Mouse (Mus musculus) forebrain, postnatal 0 days (tissue): Measurements from ENCODE around the gene Hist1h2aa. TPM values are rescaled to one million over a fixed set of nuclear protein-coding genes. Genes with fewer than 3 reads are reported as not detected.

Experiments
- ATAC-seq: fragments of 200-750 bp; cut with Nextera tagmentation; 2 replicates; pipeline ENCODE4 v1.8.0; 2017; ENCODE audit warnings: mild to moderate bottlenecking, moderate library complexity
- DNase-seq: peaks from one replicate; pipeline ENCODE4 v3.0.0-alpha.2; 2015
- H3K27ac ChIP-seq: fragments of 300-500 bp; sonication (generic); 2 replicates; pipeline ENCODE4 v1.5.1; 2014; ENCODE audit warnings: low read depth, mild to moderate bottlenecking, antibody characterized with exemption, low read length, moderate library complexity, mixed read lengths
- H3K27me3 ChIP-seq: fragments of 300-500 bp; sonication (generic); 2 replicates; pipeline ENCODE4 v1.6.1; 2014; ENCODE audit warnings: mild to moderate bottlenecking, low read length, mixed read lengths; ENCODE audit not compliant: insufficient read depth
- H3K36me3 ChIP-seq: fragments of 300-500 bp; sonication (generic); 2 replicates; pipeline ENCODE4 v1.6.1; 2014; ENCODE audit warnings: mild to moderate bottlenecking, moderate library complexity; ENCODE audit not compliant: insufficient read depth
- H3K4me1 ChIP-seq: fragments of 300-500 bp; sonication (generic); 2 replicates; pipeline ENCODE4 v1.6.1; 2014; ENCODE audit warnings: antibody characterized with exemption; ENCODE audit not compliant: insufficient read depth
- H3K4me2 ChIP-seq: fragments of 300-500 bp; sonication (generic); 2 replicates; pipeline ENCODE4 v1.6.1; 2014; ENCODE audit warnings: low read depth, mild to moderate bottlenecking, moderate library complexity
- H3K4me3 ChIP-seq: fragments of 300-500 bp; sonication (generic); 2 replicates; pipeline ENCODE4 v1.5.1; 2014; ENCODE audit warnings: low read depth, low read length, mixed read lengths
- H3K9ac ChIP-seq: fragments of 300-500 bp; sonication (generic); 2 replicates; pipeline ENCODE4 v1.6.1; 2014; ENCODE audit warnings: mild to moderate bottlenecking
- H3K9me3 ChIP-seq: fragments of 300-500 bp; sonication (generic); 2 replicates; pipeline ENCODE4 v1.6.1; 2016; ENCODE audit warnings: low read length
- CTCF ChIP-seq: sonication (generic); IDR thresholded peaks from 2 replicates; pipeline ENCODE4 v1.5.1; 2016; ENCODE audit warnings: antibody characterized with exemption, control low read depth, low read depth
- WGBS: fragments of 180-500 bp; shearing (Covaris S2); extraction: QIAGEN DNeasy Blood & Tissue Kit; methylation state at CpG from one replicate; pipeline ENCODE4 v1.1.7; 2014; 5-methylcytosine and 5-hydroxymethylcytosine counted together
- microRNA-seq, 2 experiments: library from miRNA; unstranded; fragments of <30 nt; microRNA quantifications; one replicate each; pipeline ENCODE4; 2016
- polyA plus RNA-seq: library from polyadenylated mRNA; unstranded; fragments of >200 nt; fragmentation: Nextera tagmentation; extraction: Ambion mirVana; gene quantifications from 2 replicates; pipeline ENCODE4 v1.2.1, GENCODE M21; 2015
- total RNA-seq: library from RNA; depleted of rRNA; stranded (reverse); fragments of >200 nt; gene quantifications from 2 replicates; pipeline ENCODE4 v1.2.3, GENCODE M21; 2014; rRNA removed

Hist1h2aa gene
- total and polyA plus RNA-seq, 2 experiments from 2014 or later: not detected

GRCm38 (mm10) chr13:23972271-23972670, 38.0 kb downstream of the Hist1h2aa start:
- Histone ChIP-seq H3K36me3 (no peaks in the 10 kb centered on the region), H3K27ac (no peak overlapping the region), H3K4me3 (no peak overlapping the region), H3K4me1 (0 out of 2 replicates have a peak, but pooled peaks cover 2% of the 10 kb centered on the region), H3K4me2 (no peak overlapping the region), H3K9me3 (no peaks in the 10 kb centered on the region), H3K9ac (no peak overlapping the region), H3K27me3 (no peaks in the 10 kb centered on the region)
- ATAC-seq (no peak; the same call in 1 of the 2 replicates), DNase-seq (no peak)
- TF ChIP-seq CTCF: no peak
- WGBS: 61% methylated on average over 5 of the region's 5 CpGs

Small RNAs within 50 kb of the gene (microRNA-seq; reads per million reads assigned to microRNA genes)
- 0 reads per million in 2 experiments for gene Gm44344

Other genes with a start within 250 kb of the Hist1h2aa start
- gene Hist1h1t, start 238.6 kb upstream of the Hist1h2aa start, total RNA-seq: 1.3 TPM in 1 of 2 replicates, not detected in the other
- not detected in 2 replicates for gene Hist1h1t, start 238.6 kb upstream of the Hist1h2aa start, polyA plus RNA-seq
- gene Hist1h4c, start 236.0 kb upstream of the Hist1h2aa start, total RNA-seq: 917 and 942 TPM in 2 replicates
- 2.3 and 5.0 TPM in 2 replicates for gene Hist1h4c, start 236.0 kb upstream of the Hist1h2aa start, polyA plus RNA-seq
- 2.5 and 3.6 TPM in 2 replicates for gene Hfe, start 223.6 kb upstream of the Hist1h2aa start, total RNA-seq
- gene Hfe, start 223.6 kb upstream of the Hist1h2aa start, polyA plus RNA-seq: 4.4 and 6.0 TPM in 2 replicates
- 475 and 498 TPM in 2 replicates for gene Hist1h1c, start 195.7 kb upstream of the Hist1h2aa start, total RNA-seq
- 24.0 and 26.3 TPM in 2 replicates for gene Hist1h1c, start 195.7 kb upstream of the Hist1h2aa start, polyA plus RNA-seq
- 294 and 301 TPM in 2 replicates for gene Hist1h3c, start 188.9 kb upstream of the Hist1h2aa start, total RNA-seq
- 0.84 TPM in 1 of 2 replicates, not detected in the other for gene Hist1h3c, start 188.9 kb upstream of the Hist1h2aa start, polyA plus RNA-seq
- 647 and 680 TPM in 2 replicates for gene Hist1h2bb, start 187.7 kb upstream of the Hist1h2aa start, total RNA-seq
- not detected in 2 replicates for gene Hist1h2bb, start 187.7 kb upstream of the Hist1h2aa start, polyA plus RNA-seq
- 305 and 340 TPM in 2 replicates for gene Hist1h2ab, start 183.3 kb upstream of the Hist1h2aa start, total RNA-seq
- gene Hist1h2ab, start 183.3 kb upstream of the Hist1h2aa start, polyA plus RNA-seq: 4.4 and 6.7 TPM in 2 replicates
- 229 and 254 TPM in 2 replicates for gene Hist1h3b, start 182.2 kb upstream of the Hist1h2aa start, total RNA-seq
- 0.25 and 0.67 TPM in 2 replicates for gene Hist1h3b, start 182.2 kb upstream of the Hist1h2aa start, polyA plus RNA-seq
- gene Hist1h4b, start 177.4 kb upstream of the Hist1h2aa start, total RNA-seq: 184 and 254 TPM in 2 replicates
- gene Hist1h4b, start 177.4 kb upstream of the Hist1h2aa start, polyA plus RNA-seq: 1.8 and 3.0 TPM in 2 replicates
- 303 and 421 TPM in 2 replicates for gene Hist1h4a, start 173.2 kb upstream of the Hist1h2aa start, total RNA-seq
- 0.64 TPM in 1 of 2 replicates, not detected in the other for gene Hist1h4a, start 173.2 kb upstream of the Hist1h2aa start, polyA plus RNA-seq
- 483 and 512 TPM in 2 replicates for gene Hist1h3a, start 172.1 kb upstream of the Hist1h2aa start, total RNA-seq
- gene Hist1h3a, start 172.1 kb upstream of the Hist1h2aa start, polyA plus RNA-seq: 1.2 and 2.2 TPM in 2 replicates
- gene Hist1h1a, start 170.8 kb upstream of the Hist1h2aa start, total RNA-seq: 195 and 202 TPM in 2 replicates
- 0.36 and 0.40 TPM in 2 replicates for gene Hist1h1a, start 170.8 kb upstream of the Hist1h2aa start, polyA plus RNA-seq
- 0.23 TPM in 1 of 2 replicates, not detected in the other for gene Trim38, start 164.5 kb upstream of the Hist1h2aa start, total RNA-seq
- 0.09 TPM in 1 of 2 replicates, not detected in the other for gene Trim38, start 164.5 kb upstream of the Hist1h2aa start, polyA plus RNA-seq
- gene Slc17a2, start 127.5 kb upstream of the Hist1h2aa start, total RNA-seq: not detected in 2 replicates
- gene Slc17a2, start 127.5 kb upstream of the Hist1h2aa start, polyA plus RNA-seq: not detected in 2 replicates
- gene Slc17a3, start 95.0 kb upstream of the Hist1h2aa start, total RNA-seq: 0.10 TPM in 1 of 2 replicates, not detected in the other
- gene Slc17a3, start 95.0 kb upstream of the Hist1h2aa start, polyA plus RNA-seq: not detected in 2 replicates
- gene Slc17a1, start 66.7 kb upstream of the Hist1h2aa start, total RNA-seq: 0.15 TPM in 1 of 2 replicates, not detected in the other
- gene Slc17a1, start 66.7 kb upstream of the Hist1h2aa start, polyA plus RNA-seq: not detected in 2 replicates
- gene Slc17a4, start 19.5 kb upstream of the Hist1h2aa start, total RNA-seq: not detected in 2 replicates
- not detected in 2 replicates for gene Slc17a4, start 19.5 kb upstream of the Hist1h2aa start, polyA plus RNA-seq
- not detected in 2 replicates for gene Hist1h2ba, start 306 bp upstream of the Hist1h2aa start, total RNA-seq
- not detected in 2 replicates for gene Hist1h2ba, start 306 bp upstream of the Hist1h2aa start, polyA plus RNA-seq
- 1.4 and 3.7 TPM in 2 replicates for gene Scgn, start 56.8 kb downstream of the Hist1h2aa start, total RNA-seq
- gene Scgn, start 56.8 kb downstream of the Hist1h2aa start, polyA plus RNA-seq: 2.7 and 3.8 TPM in 2 replicates